Comparison of ENCODE assay signal across 23 mouse cellular contexts in the genomic region with DNA sequence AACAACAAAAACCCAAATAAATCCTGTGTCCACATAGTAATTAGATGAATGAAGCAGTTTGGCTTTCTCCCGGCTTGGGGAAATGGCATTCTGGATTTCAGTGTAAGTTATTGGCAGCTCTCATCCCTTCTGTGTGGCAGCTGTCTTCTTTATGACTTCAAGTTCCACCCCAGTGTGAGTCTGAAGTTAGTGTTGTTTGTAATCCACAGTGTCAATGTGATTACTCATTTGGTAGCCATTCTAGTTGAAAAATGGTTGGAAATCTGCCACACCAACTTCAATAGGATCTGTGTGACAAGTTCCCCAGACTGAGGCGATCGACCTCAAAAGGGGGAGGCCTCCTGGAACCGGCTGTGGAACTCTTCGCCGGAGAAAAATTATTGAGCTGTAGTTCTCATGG. TPM values are rescaled to one million over a fixed set of nuclear protein-coding genes. Genes with fewer than 3 reads are reported as not detected.
DNase-seq lines count a peak whose midpoint lies in the region; ATAC-seq and TF ChIP-seq lines count a peak whose summit lies in the region.
"Had no signal": no experiment of that assay in that cellular context is flagged by ENCODE, and none has a peak within 500 bp of the region (broad histone marks: within the 10 kb centered on the region; RNA-seq: fewer than 3 reads in every experiment).

No protein-coding gene starts in this region.

- TF ChIP-seq CTCF in hindbrain, postnatal 0 days (IDR thresholded peaks at IDR 0.05; ENCODE audit: low read depth), result no peak

- H3K9ac ChIP-seq in hindbrain, postnatal 0 days (replicated peaks; ENCODE audit: low read length), result no peak overlapping the region
- H3K9ac ChIP-seq in hindbrain, embryonic 11.5 days (ENCODE audit: low read depth, low read length), result no peak overlapping the region
- H3K9ac ChIP-seq in lung, embryonic 15.5 days, result no peak overlapping the region
- H3K9ac ChIP-seq in neural tube, embryonic 15.5 days (replicated peaks), result no peak overlapping the region
- H3K9ac ChIP-seq: kidney, embryonic 15.5 days; liver, embryonic 14.5 days; neural tube, embryonic 13.5 days; stomach, embryonic 15.5 days had no signal

- H3K4me3 ChIP-seq in hindbrain, postnatal 0 days (ENCODE audit: low read length), result no peak overlapping the region
- no peak overlapping the region for H3K4me3 ChIP-seq in hindbrain, embryonic 11.5 days (ENCODE audit: low read depth, low read length)
- H3K4me3 ChIP-seq in lung, embryonic 15.5 days, result no peak overlapping the region
- no peak overlapping the region for H3K4me3 ChIP-seq in neural tube, embryonic 15.5 days (replicated peaks)
- H3K4me3 ChIP-seq: kidney, embryonic 15.5 days; limb, embryonic 10.5 days; neural tube, embryonic 13.5 days; stomach, embryonic 15.5 days had no signal

- ATAC-seq in hindbrain, postnatal 0 days, result peak; percentile 51; the same call in 1 of the 2 replicates
- ATAC-seq in hindbrain, embryonic 11.5 days (ENCODE audit: low FRiP score), result no peak
- peak; percentile 15; the same call in 1 of the 2 replicates for ATAC-seq in lung, embryonic 15.5 days (ENCODE audit: borderline replicate concordance, extremely low read depth, low FRiP score, low TSS enrichment)
- 0 out of 2 replicates have a peak, but pooled peaks have one; percentile 38 for ATAC-seq in neural tube, embryonic 15.5 days (ENCODE audit: low FRiP score)
- ATAC-seq: inflammation-experienced regulatory T-cells, adult 6 months had no signal

- H3K4me1 ChIP-seq in hindbrain, postnatal 0 days (ENCODE audit: insufficient read depth, low read length), result no peaks in the 10 kb centered on the region
- H3K4me1 ChIP-seq in hindbrain, embryonic 11.5 days (replicated peaks; ENCODE audit: control insufficient read depth, insufficient read depth, low read length), result no peaks in the 10 kb centered on the region
- H3K4me1 ChIP-seq in lung, embryonic 15.5 days, result 0 out of 2 replicates have a peak, but pooled peaks cover 2% of the 10 kb centered on the region
- no peaks in the 10 kb centered on the region for H3K4me1 ChIP-seq in neural tube, embryonic 15.5 days
- H3K4me1 ChIP-seq: kidney, embryonic 15.5 days; limb, embryonic 10.5 days; neural tube, embryonic 13.5 days; stomach, embryonic 15.5 days had no signal

- H3K27ac ChIP-seq in hindbrain, postnatal 0 days, result no peak overlapping the region
- no peak overlapping the region for H3K27ac ChIP-seq in hindbrain, embryonic 11.5 days (ENCODE audit: low read depth, low read length)
- H3K27ac ChIP-seq in lung, embryonic 15.5 days, result no peak overlapping the region
- H3K27ac ChIP-seq in neural tube, embryonic 15.5 days (replicated peaks), result no peak overlapping the region
- H3K27ac ChIP-seq: kidney, embryonic 15.5 days; limb, embryonic 10.5 days; liver, embryonic 14.5 days; neural tube, embryonic 13.5 days; stomach, embryonic 15.5 days had no signal

- H3K27me3 ChIP-seq in hindbrain, postnatal 0 days (ENCODE audit: insufficient read depth, low read length), result no peaks in the 10 kb centered on the region
- H3K27me3 ChIP-seq in hindbrain, embryonic 11.5 days (ENCODE audit: control insufficient read depth, insufficient read depth, low read length), result no peaks in the 10 kb centered on the region
- H3K27me3 ChIP-seq in lung, embryonic 15.5 days, result no peaks in the 10 kb centered on the region
- no peaks in the 10 kb centered on the region for H3K27me3 ChIP-seq in neural tube, embryonic 15.5 days (replicated peaks)
- H3K27me3 ChIP-seq: CH12.LX; kidney, embryonic 15.5 days; neural tube, embryonic 13.5 days; stomach, embryonic 15.5 days had no signal

- no peak overlapping the region for H3K4me2 ChIP-seq in hindbrain, postnatal 0 days (ENCODE audit: low read depth, low read length)
- no peak overlapping the region for H3K4me2 ChIP-seq in hindbrain, embryonic 11.5 days (replicated peaks; ENCODE audit: low read depth, low read length)
- H3K4me2 ChIP-seq in lung, embryonic 15.5 days, result no peak overlapping the region
- H3K4me2 ChIP-seq in neural tube, embryonic 15.5 days, result no peak overlapping the region
- H3K4me2 ChIP-seq: heart, embryonic 11.5 days; kidney, embryonic 15.5 days; neural tube, embryonic 13.5 days; stomach, embryonic 15.5 days had no signal

- no peaks in the 10 kb centered on the region for H3K9me3 ChIP-seq in hindbrain, postnatal 0 days (ENCODE audit: low read length)
- no peaks in the 10 kb centered on the region for H3K9me3 ChIP-seq in hindbrain, embryonic 11.5 days (ENCODE audit: control insufficient read depth, low read length)
- no peaks in the 10 kb centered on the region for H3K9me3 ChIP-seq in lung, embryonic 15.5 days
- no peaks in the 10 kb centered on the region for H3K9me3 ChIP-seq in neural tube, embryonic 15.5 days (replicated peaks)
- H3K9me3 ChIP-seq: kidney, embryonic 15.5 days; limb, embryonic 10.5 days; neural tube, embryonic 13.5 days; stomach, embryonic 15.5 days had no signal

- DNase-seq in cerebellum, postnatal 14 days, result peak; percentile 6 to 28
- no peak for DNase-seq in cerebellum, postnatal 25 days
- peak; percentile 60 for DNase-seq in hindbrain, postnatal 0 days (ENCODE audit: low spot score)
- DNase-seq in hindbrain, embryonic 11.5 days (ENCODE audit: low spot score), result no peak
- no peak for DNase-seq in lung, postnatal 36 days
- no peak for DNase-seq in spleen, adult 12 weeks (ENCODE audit: low spot score)
- DNase-seq: adrenal gland, postnatal 25 days; heart, postnatal 36 days; right cerebral cortex, postnatal 4 days; thymus, postnatal 14 days had no signal

- H3K36me3 ChIP-seq in hindbrain, postnatal 0 days (ENCODE audit: insufficient read depth, low read length), result no peaks in the 10 kb centered on the region
- no peaks in the 10 kb centered on the region for H3K36me3 ChIP-seq in hindbrain, embryonic 11.5 days (ENCODE audit: control insufficient read depth, insufficient read depth, low read length)
- H3K36me3 ChIP-seq in lung, embryonic 15.5 days, result no peaks in the 10 kb centered on the region
- H3K36me3 ChIP-seq in neural tube, embryonic 15.5 days, result no peaks in the 10 kb centered on the region
- H3K36me3 ChIP-seq: kidney, embryonic 15.5 days; limb, embryonic 10.5 days; neural tube, embryonic 13.5 days; stomach, embryonic 15.5 days had no signal

- 34% methylated on average over 6 of the region's 6 CpGs for WGBS in hindbrain, postnatal 0 days
- 87% methylated on average over 6 of the region's 6 CpGs for WGBS in hindbrain, embryonic 11.5 days
- WGBS in lung, embryonic 15.5 days, result 38% methylated on average over 6 of the region's 6 CpGs
- WGBS in neural tube, embryonic 15.5 days, result 47% methylated on average over 6 of the region's 6 CpGs

RNA-seq across cellular contexts. Expression of a gene that starts 3.7 kb away (rescaled TPM):
- total RNA-seq in hindbrain, postnatal 0 days (2014; rRNA removed), result not detected in 2 replicates
- 0.06 TPM in 1 of 2 replicates, not detected in the other for polyA plus RNA-seq in hindbrain, postnatal 0 days (2015; fragmentation: Nextera tagmentation; extraction: Ambion mirVana)
- polyA plus RNA-seq in hindbrain, embryonic 11.5 days (2014; fragmentation: Nextera tagmentation; extraction: Ambion mirVana), result not detected in 2 replicates
- 0.06 and 0.15 TPM in 2 replicates for polyA plus RNA-seq in lung, embryonic 15.5 days (2015; fragmentation: Nextera tagmentation; extraction: Ambion mirVana)
- polyA plus RNA-seq in neural tube, embryonic 15.5 days (2015; fragmentation: Nextera tagmentation; extraction: Ambion mirVana), result not detected in 2 replicates
- total RNA-seq: adrenal gland, postnatal 25 days; gastrocnemius, adult 8-10 months; megakaryocyte progenitor cell, adult 5-6 weeks had no signal
- polyA plus RNA-seq: embryonic facial prominence, embryonic 11.5 days; inflammation-experienced regulatory T-cells, adult 6 months; limb, embryonic 10.5 days; liver, embryonic 14.5 days; neural tube, embryonic 13.5 days had no signal

RNA-seq across cellular contexts. Expression of a gene that starts 32.7 kb away (rescaled TPM):
- 13.6 and 23.6 TPM in 2 replicates for total RNA-seq in hindbrain, postnatal 0 days (2014; rRNA removed)
- polyA plus RNA-seq in hindbrain, postnatal 0 days (2015; fragmentation: Nextera tagmentation; extraction: Ambion mirVana), result 12.0 and 13.0 TPM in 2 replicates
- polyA plus RNA-seq in hindbrain, embryonic 11.5 days (2014; fragmentation: Nextera tagmentation; extraction: Ambion mirVana), result 9.5 and 11.9 TPM in 2 replicates
- polyA plus RNA-seq in lung, embryonic 15.5 days (2015; fragmentation: Nextera tagmentation; extraction: Ambion mirVana), result 12.5 and 14.9 TPM in 2 replicates
- 16.0 and 17.8 TPM in 2 replicates for polyA plus RNA-seq in neural tube, embryonic 15.5 days (2015; fragmentation: Nextera tagmentation; extraction: Ambion mirVana)

RNA-seq across cellular contexts. Expression of a gene that starts 53.6 kb away (rescaled TPM):
- total RNA-seq in hindbrain, postnatal 0 days (2014; rRNA removed), result 9.4 and 9.9 TPM in 2 replicates
- polyA plus RNA-seq in hindbrain, postnatal 0 days (2015; fragmentation: Nextera tagmentation; extraction: Ambion mirVana), result 7.0 and 7.1 TPM in 2 replicates
- 14.7 and 15.0 TPM in 2 replicates for polyA plus RNA-seq in hindbrain, embryonic 11.5 days (2014; fragmentation: Nextera tagmentation; extraction: Ambion mirVana)
- 20.6 and 22.3 TPM in 2 replicates for polyA plus RNA-seq in lung, embryonic 15.5 days (2015; fragmentation: Nextera tagmentation; extraction: Ambion mirVana)
- 7.9 and 11.0 TPM in 2 replicates for polyA plus RNA-seq in neural tube, embryonic 15.5 days (2015; fragmentation: Nextera tagmentation; extraction: Ambion mirVana)

RNA-seq across cellular contexts. Expression of a gene that starts 55.6 kb away (rescaled TPM):
- total RNA-seq in hindbrain, postnatal 0 days (2014; rRNA removed), result 74.4 and 76.0 TPM in 2 replicates
- 129 and 136 TPM in 2 replicates for polyA plus RNA-seq in hindbrain, postnatal 0 days (2015; fragmentation: Nextera tagmentation; extraction: Ambion mirVana)
- polyA plus RNA-seq in hindbrain, embryonic 11.5 days (2014; fragmentation: Nextera tagmentation; extraction: Ambion mirVana), result 221 and 230 TPM in 2 replicates
- polyA plus RNA-seq in lung, embryonic 15.5 days (2015; fragmentation: Nextera tagmentation; extraction: Ambion mirVana), result 258 and 260 TPM in 2 replicates
- 146 and 174 TPM in 2 replicates for polyA plus RNA-seq in neural tube, embryonic 15.5 days (2015; fragmentation: Nextera tagmentation; extraction: Ambion mirVana)

Comparison
In these comparisons a context has a peak if more than half of its experiments do, and no peak if none do; other contexts are left out.
1. DNase-seq: peak in cerebellum, postnatal 14 days (2 of 2) and hindbrain, postnatal 0 days (single experiment); none in cerebellum, postnatal 25 days (0 of 2), hindbrain, embryonic 11.5 days (single experiment), lung, postnatal 36 days (single experiment) and spleen, adult 12 weeks (single experiment).